Mouse (Mus musculus) common myeloid progenitor, adult 5-6 weeks (primary cell): ENCODE measurements around the gene 1700029I15Rik. TPM values are rescaled to one million over a fixed set of nuclear protein-coding genes. Genes with fewer than 3 reads are reported as not detected.
"Not testable (repeated sequence)": the region's sequence is repeated elsewhere in the genome, so short reads cannot be mapped to it uniquely, and the experiment has no call there.

Experiments
- ATAC-seq: replicated peaks from 2 replicates; pipeline ENCODE4 v1.8.0; 2016; ENCODE audit warnings: low read depth, mild to moderate bottlenecking, moderate TSS enrichment, inconsistent platforms; ENCODE audit not compliant: poor library complexity, severe bottlenecking
- total RNA-seq: library from RNA; stranded (forward); fragments of 200-1000, 187-1606 nt; gene quantifications from 2 replicates; pipeline ENCODE4 v1.2.3, GENCODE M21; 2017

1700029I15Rik gene
- total RNA-seq, 1 experiment from 2014 or later, result 2.1 TPM

DNA sequence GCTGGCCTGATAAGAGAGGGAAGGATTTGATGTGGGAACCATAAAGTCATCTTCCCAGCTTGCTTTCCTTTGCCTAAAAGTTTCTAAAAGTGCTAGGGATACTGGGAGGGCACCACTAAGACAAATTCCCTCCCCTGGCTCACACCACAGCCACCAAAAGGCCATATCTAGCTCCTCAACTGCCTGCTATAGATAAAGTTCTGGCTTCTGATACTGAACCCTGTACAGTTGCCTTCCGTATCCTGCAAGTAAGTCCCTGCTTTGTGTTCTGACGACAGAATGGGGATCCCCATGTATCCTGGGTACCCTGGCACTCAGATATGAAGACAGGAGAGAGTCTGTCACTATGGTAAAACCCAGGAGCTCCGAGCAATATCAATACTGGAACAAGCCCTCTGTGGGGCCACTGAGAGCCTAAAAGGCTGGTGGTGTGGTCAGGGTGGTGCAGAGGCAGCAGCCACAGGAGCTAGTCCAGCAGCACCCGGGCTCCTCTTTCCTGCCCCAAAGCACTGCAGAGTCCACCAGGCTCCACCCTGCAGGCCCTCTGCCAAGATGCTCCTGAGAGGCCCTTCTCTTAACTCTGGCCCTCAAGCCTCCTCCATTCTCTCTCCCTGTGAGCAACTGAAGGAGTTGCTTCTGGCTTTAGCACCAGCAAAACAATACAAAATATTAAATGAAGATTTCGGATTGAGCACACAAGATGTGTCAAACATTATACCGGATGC, 8.0 kb downstream of the 1700029I15Rik start:
- ATAC-seq, result no peak

DNA sequence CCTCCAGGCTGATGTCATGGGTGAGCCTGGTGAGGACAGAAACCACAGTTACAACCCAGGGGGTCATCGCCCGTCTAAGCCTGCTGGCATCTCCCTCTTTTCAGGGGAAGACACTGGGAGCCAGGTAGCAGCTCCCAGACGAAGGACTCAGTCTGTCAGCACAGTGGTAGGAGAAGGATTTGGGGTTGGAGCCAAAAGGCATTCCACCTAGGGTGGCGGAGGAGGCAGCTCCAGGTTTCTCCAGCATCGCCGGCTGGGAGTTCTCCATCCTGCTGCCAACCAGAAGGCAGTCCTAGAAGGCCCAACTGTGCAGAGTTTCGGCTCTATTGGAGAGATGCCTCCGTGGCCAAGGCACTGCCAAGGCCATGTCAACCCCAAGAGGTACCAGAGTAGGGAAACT, 8.8 kb downstream of the 1700029I15Rik start:
- ATAC-seq, result no peak

DNA sequence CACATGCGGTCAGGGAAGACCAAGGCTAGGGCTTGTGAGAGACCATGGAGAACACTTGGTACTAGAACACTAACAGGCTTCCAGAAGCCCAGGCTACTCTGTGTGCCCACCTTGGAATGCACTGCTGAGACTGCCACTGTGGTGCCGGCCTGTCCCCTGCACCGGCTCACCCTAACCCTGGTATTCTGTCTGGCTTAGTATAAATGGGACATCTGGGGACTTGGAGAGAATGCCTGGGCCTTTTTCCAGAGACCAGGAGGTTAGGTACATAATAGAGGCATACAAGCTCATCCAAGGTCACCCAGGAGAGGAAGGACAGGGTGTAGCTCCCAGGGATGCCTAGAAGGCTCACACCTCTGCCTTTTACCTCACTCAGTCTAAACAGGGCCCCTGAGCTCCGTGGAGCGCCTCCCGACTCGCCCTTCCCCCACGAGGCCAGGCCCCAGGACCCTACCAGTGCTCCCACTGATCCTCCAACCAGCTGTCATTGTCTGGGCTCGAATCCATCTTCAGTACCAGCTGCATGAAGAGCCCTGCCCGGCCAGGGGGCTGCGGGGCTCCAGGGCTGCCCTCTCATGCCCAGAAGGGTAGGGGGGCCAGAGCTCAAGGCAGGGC, 9.5 kb downstream of the 1700029I15Rik start:
- no peak for ATAC-seq

DNA sequence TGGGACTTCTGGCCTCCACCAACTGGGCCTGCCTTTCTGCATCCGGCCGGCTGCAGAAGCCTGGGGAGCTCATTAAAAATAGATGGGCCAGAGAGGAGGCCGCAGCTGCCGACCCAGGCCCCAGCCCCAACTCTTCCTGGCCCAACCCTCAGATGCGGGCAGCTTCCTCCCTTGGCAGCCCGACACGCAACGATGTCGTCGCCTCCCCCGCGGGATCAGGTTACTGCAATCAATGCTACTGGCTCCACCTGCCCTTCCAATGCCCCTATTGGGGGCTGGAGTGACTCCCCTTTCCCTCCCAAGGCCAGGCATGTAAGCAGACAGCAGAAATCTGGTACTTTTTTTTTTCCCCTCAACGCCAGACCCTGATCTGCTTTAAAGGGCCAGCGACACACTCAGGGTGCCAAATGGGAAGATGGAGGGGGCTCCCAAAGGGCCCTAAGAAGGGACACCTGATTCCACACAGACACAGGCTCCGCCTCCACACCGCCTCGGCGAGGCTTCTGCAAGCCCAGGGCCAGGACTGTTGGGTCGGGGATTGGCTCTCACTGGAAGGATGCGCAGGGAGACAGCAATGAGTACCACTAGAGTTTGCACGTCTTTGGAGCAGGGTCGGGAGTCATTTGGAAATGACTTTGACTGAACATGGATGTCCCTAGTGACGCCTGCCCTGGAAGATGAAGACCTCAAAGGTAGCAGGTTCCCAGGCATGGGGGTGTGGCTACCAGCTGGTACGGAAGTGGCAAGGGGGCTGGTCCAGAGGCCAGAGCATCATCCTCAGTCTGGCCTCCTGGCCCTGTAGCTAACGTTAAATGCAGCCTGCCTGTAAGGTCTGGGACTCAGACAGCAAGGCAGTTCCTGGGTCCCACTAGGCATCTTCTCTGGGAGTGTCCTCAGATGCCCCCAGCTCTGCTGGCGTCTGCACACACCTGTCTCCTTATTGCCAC, 10.3 kb downstream of the 1700029I15Rik start:
- no peak for ATAC-seq

DNA sequence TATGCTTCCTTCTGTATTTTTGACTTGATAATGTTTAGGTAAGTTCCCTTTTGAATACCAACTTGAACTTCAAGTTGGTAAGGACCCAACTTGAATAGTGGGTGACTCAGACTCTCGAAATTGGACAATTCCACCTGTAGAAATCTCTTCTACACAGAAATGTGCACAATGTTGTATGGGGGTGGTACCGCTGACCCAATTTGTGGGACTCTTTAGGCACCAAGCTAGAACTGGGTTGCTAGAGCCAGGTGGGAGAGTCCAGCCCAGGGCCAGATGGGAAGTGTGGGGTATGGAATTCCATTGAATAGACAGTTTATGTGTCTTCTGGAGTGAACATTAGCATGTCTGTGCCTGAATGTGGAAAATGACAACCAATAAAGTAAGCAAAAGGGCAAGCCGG, 13.2 kb downstream of the 1700029I15Rik start:
- ATAC-seq, result no peak

DNA sequence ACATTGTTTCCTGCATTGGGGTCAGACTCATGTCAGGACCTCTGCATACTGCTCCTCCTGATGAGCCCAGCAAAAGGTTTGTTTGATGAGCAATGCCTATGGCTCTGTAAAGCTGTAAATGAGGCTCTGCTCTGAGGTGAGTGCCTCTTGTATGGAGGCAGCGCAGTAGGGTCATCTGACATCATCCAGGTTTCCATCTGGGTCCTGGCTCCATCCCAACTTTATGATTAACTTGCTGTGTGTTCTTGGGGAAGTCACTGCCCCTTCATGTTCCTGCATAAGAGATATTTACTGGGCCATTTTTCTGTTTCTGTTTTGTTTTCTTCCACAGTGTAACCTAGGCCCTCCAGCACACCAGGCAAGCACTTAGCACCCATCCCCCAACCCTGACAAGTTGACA, 15.1 kb downstream of the 1700029I15Rik start:
- no peak for ATAC-seq

DNA sequence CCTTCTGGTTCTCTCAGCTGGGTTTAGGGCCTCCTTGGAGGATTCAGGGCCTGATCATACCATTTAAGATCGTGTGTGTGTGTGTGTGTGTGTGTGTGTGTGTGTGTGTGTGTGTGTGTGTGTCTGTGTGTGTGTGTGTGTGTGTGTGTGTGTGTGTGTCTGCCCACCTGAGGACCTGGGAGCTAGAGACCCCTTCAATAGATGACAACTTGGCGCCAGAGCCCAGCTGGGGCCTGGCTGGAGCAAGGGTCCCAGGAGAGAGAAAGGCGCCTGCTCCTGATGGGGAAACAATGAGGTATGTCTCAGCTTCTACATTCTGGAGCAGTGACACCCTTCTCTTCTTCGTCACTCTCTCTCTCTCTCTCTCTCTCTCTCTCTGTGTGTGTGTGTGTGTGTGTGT, 17.5 kb downstream of the 1700029I15Rik start:
- ATAC-seq, result not testable (repeated sequence)

DNA sequence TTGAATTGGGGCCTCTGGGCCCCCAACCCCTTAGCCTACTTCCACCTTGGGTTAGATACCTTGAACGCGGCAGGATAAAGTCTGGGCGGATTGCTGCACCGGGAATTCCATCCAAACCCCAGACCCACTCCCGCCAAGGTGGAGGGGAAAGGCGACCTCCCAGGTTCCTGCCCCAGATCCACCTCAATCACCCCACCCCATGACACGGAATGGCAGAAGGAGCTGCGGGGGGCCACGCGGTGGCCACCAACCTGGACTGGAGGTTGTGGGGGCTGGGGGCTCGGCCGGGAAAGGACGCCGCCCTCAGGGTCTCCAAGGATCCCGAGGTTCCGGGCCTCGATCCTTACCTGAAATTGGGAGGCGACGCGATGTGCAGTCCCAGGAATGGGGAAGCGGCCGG, 18.3 kb downstream of the 1700029I15Rik start:
- no peak for ATAC-seq

DNA sequence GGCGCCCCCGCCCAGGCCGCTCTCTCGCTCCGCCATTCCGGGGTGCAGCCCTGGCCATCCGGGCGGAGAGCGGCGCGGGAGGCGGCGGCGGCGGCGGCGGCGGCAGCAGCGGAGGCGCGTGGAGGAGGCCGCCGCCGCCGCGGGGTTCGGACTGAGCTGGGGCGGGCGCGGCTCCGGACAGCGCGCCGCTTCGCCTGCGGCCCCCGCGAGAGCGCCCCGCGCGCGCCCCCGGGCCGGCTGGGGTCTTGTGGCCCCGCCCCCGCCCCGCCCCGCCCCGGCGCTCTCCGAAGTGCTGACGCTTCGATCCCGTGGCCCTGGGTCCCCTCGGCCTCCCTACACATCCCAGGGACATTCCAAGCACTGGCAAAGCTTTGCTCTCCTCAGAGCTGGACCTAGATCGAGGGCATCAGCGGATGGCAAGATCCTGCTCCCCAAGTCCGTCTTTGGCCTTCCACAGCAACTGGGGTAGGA, 18.8 kb downstream of the 1700029I15Rik start, which contains the start of gene Mapk8ip1:
TSS of gene Mapk8ip1 (minus strand) at position 173 of the 471 bp plus-strand sequence.
- ATAC-seq, result peak; percentile 39

DNA sequence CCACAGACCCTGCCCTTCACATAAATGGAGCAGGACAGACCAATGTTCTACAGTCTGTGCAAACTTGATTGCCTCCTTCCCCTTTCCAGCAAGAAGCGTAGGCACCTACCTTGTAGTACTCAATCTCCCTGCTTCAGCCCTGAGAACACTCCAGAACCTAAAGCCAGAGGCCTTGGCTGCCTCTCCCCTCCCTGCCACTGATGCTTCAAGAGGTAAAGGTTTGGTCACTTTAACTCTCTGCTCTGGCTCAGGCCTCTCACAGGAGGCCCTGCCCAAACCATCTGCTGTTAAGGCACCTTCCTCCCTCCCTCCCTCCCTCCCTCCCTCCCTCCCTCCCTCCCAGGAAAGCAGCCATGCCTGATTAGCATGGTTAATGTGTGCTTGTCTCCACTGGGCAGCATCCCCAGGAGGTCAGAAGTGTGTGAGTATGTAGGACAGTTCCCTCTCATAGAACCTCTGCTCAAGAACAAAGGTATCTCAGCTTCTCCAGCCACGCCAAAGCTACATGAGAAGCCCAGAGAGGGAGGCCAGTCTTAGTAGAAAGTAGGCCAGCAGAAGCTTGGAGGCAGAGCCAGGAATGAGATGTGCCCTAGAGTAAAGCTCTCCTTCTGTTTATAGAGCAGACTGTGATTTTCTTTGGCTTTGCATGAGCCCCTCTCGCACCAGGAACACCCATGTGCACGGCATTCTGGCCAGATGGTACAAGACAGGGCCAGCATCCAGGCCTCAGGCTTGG, 20.4 kb downstream of the 1700029I15Rik start:
- no peak for ATAC-seq

DNA sequence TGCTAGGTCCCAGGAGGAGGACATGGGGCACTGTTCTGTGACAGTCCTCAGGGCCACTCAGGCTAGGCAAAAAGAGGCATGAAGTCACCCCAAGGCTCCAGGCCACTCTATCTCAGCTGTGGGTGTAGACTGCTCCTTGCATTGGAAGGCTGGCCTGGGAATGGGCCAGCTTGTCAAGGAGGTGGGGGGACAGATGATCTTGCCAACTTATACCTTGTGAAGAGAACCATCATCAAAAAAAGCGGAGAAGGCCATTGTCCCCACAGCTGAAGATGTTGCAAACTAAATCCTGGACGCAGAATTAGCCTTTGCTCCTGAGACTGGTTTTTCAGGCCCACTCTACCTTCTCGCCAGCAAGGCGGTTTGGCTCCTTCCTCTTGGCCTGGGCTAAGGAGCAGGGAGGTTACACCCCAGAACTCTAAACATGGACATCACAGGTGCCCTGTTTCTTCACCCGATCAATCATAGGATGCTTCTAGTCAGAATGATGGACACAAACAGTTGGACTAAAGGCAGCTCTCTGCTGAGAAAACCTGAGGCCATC, 21.5 kb downstream of the 1700029I15Rik start:
- no peak for ATAC-seq

DNA sequence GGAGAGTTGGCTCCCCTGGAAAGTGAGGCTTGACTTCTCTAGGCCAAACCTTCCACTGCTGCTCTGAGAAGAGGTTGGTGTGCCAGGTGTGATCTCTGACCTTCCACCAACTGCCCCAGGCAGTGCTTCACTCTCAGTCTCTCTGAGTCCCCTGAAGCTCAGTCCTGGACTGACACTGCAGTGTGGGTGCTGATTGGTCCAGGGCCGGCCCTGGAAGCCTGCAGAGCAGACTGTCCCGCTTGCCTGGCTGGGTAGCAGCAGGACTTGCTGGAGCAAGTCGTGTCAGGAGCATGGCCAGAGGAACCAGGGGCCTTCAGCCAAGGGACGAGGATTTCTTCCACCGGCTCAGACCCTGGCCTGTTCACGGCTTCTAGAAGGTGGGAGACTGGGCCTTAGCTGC, 22.4 kb downstream of the 1700029I15Rik start:
- no peak for ATAC-seq

DNA sequence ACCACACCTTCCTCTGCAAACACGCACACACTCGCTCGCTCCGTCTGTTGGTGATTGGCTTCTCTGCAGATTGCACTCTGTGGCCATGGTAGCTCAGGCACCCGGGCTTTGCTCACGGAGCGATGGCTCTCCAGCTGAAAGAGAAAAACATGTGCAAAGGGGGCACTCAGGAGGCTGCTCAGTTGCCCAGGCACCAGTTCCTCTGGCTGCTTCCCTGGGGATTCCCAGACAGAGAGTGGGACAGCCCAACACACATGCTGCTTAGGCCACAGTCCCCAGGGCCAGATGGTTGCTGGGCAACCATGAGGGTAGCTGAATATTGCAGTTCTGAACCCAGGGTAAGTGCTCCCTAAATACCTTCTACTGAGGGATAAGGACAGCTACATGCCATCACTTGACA, 23.3 kb downstream of the 1700029I15Rik start:
- ATAC-seq, result no peak

DNA sequence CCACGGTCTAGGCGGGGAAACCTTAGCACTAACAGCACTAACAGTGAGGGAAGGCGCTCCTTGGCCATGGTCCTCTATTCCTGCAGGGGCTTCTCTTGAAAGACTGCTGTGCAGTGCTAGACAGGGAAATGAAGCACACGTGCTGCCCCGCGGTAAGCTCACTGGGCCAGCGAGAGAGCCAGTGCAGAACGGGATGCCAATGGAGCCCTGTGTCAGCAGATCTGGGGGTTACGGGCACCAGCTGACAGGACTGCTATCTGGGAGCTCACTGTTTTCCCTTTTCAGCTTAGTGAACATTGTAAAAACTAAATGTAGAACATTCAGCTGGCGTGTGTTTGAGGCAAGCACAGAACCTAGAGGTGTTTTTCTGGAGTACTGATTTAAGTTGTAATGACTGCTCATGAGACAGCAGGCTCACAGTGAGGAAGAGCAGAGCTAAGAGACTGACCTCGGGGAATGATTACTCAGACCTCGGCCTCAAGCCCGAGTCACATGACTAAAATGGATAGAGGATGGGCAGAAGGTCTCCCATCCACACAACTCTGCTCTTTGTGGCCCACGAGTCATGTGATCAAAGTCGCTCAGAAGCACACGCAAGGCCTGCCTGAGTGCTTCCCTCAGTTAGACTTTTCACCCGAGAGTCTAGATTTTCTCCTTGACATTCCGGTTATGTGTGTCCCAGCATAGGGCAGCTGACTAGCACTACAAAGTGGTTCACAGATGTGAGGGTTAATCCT, 26.1 kb downstream of the 1700029I15Rik start:
- ATAC-seq, result no peak

DNA sequence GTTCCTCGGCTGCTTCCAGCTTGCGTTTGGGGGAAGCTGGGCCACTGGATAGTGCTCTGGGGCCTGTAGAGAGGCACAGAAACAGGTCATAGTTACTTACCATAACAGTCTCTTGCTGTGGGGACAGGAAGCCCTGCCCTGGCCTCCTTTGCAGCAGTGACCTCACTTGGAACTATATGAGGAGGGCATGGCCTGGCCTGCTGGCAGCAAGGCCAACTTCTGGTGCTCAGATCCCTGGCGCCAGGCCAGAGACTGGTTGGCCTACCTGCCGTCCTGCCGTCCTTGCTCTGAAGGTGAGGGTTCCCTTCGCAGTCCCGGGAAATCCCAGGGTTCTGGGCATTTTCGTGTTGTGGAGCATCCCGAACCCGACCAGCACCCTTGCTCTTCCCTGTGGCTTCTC, 29.4 kb downstream of the 1700029I15Rik start:
- ATAC-seq, result no peak

DNA sequence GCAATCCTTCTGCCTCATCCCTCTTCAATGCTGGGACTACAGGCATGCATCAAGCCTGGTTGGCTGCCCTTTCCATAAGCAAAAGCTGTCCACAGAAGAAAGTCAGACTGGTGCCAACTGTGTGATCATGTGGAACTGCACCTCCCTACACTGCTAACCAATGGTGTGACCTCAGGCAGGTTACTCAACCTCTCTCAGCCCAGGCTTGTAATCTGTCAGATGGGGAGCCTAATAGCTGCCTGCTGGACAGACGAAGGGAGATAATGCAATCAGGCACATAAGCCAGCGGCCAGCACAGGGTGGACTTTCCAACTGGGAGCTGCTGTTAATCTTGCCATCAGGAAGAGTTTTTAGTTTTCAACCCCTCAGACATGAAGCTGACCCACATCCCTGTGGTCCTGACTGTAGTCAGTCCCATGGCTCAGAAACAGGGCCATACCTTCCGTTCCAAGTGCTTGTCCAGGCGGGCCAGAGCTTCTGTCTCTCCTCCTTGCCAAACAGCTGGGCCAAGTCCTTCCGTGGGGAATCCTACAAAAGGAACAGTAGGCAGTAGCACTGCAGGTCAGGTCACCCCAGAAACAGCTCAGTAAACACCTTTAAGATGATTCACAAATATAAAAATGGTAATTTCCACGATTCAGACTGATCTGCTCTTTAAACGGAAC, 39.5 kb downstream of the 1700029I15Rik start:
- ATAC-seq, result no peak

DNA sequence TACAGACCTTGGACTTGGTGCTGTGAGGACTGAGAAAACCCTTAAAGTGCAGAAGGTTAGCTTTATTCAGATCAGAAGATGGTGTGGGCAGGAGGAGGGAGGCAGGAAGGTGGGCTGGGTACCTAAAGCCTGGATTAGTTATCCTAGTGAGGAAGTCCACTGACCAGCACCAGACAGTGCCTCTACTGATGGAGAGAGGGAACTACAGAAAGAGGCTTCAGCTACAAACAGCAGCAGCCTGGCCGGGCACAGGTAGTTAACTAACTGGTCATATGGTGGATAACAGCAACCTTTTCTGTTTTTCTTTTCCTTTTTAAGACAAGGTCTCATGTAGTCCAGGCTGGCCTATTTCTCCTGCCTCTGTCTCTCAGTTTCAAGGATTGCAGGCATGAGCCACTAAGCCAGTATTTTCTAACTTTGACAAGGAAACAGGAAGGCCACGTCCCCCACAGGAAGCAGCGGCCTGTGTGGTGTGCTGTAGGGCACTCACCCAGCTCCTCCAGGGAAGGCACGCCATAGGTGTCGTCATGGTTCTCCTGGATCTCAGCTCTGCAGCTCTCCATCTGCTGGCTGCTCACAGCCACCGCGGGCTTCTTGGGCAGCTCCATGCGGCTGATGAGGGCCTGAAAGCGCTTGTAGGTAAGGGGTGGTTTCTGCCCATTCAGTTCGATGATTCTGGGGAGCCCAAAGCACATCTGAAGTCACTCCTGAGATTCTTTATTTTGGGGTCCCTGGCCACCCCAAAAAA, 40.2 kb downstream of the 1700029I15Rik start:
- ATAC-seq, result peak; percentile 88

DNA sequence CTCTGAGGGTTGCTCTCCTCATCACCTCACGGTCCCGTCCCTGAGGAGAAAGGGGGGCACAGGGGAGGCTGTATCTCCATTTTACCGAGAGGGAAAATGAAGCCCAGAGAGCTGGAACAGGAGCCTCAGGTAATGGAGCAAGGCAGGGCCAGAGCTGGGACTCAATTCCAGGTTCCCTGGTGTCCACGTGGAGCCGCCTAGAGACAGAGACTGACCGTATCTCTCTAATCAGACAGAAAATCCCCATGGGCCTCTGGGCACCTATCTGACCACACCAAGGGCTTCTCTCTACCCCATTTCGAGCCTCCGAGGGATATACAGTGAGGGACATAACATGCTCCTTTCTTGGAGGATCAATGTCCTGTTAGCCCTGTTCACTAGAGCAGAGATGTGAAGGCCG, 40.8 kb downstream of the 1700029I15Rik start:
- ATAC-seq, result no peak
